Mouse (Mus musculus): ENCODE measurements around the gene Tmcc1.

GRCm38 (mm10) chr6:116080756-116081155, 112.5 kb downstream of the Tmcc1 start:
- TF ChIP-seq CTCF (IDR thresholded peaks at IDR 0.05; ENCODE audit: low read depth) (no peak), EP300 (optimal IDR thresholded peaks at IDR 0.05) (no peak)

All from stomach, postnatal 0 days (tissue).